Mouse (Mus musculus) inflammation-experienced regulatory T-cells, adult 6 months (primary cell): Measurements from ENCODE around the gene Sprr3. TPM values are rescaled to one million over a fixed set of nuclear protein-coding genes. Genes with fewer than 3 reads are reported as not detected.
"Not testable (repeated sequence)": the region's sequence is repeated elsewhere in the genome, so short reads cannot be mapped to it uniquely, and the experiment has no call there.

Source experiments
- ATAC-seq: one replicate; pipeline ENCODE4 v1.8.0; 2017
- polyA plus RNA-seq, 3 experiments: library from polyadenylated mRNA; unstranded; fragments of 100-300 nt; shearing (Covaris generic); gene quantifications; one replicate each; pipeline ENCODE4 v1.2.1; 2017

Gene Sprr3
- not detected for polyA plus RNA-seq

GRCm38 (mm10) chr3:92458620-92459019 is at the start of gene Sprr3:
Gene Sprr3 (minus strand): TSS chr3:92458720.
- no peak for ATAC-seq

DNA sequence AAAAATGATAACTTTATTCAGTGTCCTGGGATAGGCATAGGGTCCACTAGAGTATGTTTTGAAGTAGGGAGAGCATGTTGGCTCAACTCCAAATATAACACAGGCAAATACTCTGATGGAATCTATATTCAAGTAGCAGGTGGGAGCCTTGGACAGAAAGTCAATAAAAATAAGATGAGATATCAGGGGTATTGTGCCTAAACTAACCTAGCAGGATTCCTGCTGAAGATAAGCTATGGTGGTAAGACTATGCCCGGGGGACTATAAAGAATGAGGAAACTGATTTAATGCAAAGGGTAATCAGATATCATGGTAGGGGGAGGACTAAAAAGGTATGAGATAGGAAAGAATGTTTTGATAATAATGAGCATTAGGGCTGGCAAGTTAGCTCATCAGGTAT is 49.7 kb upstream of the Sprr3 start:
- no peak for ATAC-seq

DNA sequence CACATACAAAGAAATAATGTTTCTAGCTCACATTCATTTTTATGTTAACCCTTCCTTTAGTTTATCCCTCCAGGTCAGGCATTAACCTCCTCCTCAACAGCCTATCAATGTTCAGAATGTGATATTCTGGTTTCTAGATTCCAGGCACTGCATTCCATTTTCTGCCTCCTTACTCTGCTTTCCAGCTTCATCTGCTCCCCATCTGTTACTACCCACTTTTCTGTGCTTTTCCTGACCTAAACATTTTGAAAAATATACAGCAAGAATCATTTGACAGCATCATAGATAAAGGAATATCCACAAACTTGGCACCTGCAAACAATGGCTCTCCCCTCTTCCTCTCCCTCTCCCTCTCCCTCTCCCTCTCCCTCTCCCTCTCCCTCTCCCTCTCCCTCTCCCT is 45.0 kb upstream of the Sprr3 start:
- no peak for ATAC-seq

DNA sequence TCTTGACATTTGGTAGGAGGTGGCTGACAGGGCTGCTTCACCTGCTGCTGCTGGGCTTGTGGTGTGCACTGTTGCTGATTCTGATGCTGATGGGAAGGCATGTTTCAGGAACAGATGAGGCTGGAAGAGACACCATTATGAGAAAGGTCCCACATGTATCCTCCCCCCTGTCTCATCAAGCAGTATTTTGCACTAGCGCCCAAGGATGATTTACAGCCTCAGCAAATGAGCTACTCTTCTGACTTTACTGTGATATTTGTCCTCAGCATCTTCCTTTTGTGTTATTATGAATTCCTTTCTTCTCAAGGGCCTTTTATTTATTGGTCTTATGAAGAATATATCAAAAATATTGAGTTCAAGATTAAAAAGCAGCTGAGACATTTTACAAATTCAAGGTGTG is 41.9 kb upstream of the Sprr3 start, which contains the start of gene Sprr4:
Gene Sprr4, minus strand, starts transcription at position 101 of the 400 bp plus-strand sequence.
- ATAC-seq: no peak

DNA sequence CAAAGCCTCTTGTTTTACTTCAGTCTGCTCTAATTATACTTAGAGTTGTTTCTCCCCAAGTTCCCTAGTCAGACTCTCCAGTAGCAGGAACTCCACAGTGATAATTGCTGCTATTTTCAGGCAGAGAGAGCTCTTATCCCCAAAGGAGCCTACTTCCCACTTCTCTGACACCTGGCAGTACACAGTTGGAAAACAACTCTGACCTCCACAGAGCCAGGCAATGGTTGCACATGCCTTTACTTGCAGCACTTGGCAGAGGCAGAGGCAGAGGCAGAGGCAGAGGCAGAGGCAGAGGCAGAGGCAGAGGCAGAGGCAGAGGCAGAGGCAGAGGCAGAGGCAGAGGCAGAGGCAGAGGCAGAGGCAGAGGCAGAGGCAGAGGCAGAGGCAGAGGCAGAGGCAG is 31.7 kb upstream of the Sprr3 start:
- not testable (repeated sequence) for ATAC-seq

GRCm38 (mm10) chr3:92486307-92486706 is 27.8 kb upstream of the Sprr3 start:
- ATAC-seq: no peak

GRCm38 (mm10) chr3:92485863-92486262 is 27.3 kb upstream of the Sprr3 start, which contains the start of gene Sprr1a:
Gene Sprr1a (minus strand): TSS chr3:92485895.
- no peak for ATAC-seq

DNA sequence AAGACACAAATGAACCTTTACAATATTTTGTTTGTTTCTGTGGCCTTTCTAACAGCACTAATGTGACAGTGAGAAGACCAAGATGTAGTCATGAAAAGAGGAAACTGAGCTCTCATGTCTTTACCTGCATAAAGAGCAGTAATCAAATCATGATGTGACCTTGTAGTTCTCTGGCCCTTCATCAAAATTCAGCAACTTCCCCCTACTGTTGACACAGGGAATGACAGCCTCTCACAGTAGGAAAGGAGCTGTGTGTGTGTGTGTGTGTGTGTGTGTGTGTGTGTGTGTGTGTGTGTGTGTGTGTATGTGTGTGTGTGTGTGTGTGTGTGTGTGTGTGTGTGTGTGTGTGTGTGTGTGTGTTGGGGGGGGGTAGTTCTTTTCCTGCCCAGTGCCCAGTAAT is 22.7 kb upstream of the Sprr3 start:
- ATAC-seq: not testable (repeated sequence)

DNA sequence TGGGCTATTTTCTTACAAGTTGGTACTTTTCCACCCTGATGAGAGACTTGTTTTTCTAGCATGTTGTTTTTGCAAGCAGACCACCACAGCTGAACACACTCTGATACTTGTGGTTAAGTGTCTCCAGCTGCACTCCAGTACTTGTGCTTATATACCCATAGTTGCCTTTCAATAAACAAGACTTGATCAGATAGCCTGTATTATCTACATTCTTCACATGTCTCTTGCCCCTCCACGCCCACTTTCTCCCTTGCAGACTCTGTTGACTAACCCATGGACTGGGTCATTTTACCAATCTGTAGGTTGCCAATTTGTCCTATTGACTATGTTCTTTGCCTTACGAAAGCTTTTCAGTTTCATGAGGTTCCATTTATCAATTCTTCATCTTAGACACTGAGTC is 11.6 kb upstream of the Sprr3 start:
- no peak for ATAC-seq

DNA sequence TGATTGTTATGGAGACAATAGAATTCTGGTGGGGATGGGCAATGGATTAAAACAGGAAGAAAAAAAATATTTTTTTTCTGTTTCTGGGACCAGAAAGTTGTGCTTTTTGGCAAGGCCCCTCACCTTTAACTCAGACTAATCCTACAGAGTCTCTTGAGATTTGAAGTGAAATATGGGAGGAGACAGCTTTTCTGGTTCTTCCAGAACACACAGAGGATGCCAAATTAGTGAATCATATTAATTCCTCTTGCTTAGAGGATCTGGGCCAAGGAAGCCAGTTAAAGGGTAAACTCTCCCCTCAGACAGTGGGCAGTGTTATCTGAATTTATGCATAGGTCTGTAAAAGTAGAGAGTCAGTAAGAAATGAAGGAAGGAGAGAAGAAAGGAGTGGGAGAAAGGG is 8.9 kb upstream of the Sprr3 start:
- ATAC-seq: no peak

DNA sequence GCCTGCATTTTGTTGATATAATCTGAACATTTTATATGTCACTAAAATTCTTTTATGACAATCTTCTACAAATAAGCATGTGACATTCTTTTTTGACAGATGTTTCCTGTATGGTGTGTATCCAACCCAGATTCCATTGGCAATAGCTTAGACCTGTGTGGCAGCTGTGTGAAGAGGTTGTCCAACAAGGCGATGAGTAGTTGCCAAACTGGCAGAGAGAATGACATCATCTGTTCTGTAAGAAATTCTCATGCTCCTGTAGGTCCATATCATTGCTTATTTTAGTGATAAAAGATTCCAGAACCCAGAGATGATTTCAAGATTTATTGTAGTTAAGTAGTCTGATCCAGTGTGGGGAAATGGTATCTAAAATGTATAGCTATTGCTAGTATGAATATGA is 8.1 kb upstream of the Sprr3 start:
- no peak for ATAC-seq

DNA sequence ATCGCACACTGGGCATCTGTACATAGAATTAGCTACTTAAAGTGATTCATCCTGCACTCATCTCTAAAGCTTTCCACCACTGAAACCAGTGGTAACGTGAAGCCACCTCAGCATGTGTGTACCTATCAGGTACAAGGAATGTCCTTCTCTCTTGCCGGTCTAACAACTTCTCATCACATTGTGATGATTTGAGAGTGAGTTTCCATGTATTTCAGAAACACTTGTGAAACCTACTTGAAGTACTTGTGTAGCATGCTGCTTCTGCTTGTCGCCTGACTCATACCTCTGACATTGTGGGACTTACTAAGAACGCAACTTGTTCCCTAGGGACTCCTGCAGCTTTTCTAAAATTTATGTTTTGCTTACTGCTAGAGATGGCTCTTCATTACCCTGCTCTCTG is 3.4 kb downstream of the Sprr3 start:
- no peak for ATAC-seq

- ATAC-seq: no peak
These were observed 18.3 kb downstream of the Sprr3 start for GRCm38 (mm10) chr3:92440177-92440576.

- no peak for ATAC-seq
These were observed 19.8 kb downstream of the Sprr3 start, which contains the start of gene Sprr1b for GRCm38 (mm10) chr3:92438689-92439088. Gene Sprr1b (minus strand): TSS chr3:92438789.

DNA sequence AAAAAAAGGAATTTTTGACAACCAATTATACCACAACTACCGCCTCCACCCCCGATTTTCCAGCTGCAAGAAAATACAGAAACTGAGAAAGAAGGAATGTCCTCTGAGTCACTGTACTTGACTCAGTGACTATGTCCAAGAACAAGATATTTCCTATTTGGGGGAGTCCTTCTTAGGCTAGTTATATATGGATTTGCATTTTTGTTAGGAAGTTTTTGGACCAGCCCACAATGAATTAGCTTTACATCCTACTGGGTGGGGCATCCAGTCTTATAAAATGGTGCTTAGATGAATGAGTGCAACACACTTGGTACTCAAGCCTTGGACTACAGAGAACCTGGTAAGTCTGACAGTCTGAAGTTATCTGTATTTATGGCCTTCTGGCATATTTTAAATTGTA is 26.2 kb downstream of the Sprr3 start, which contains the start of gene Sprr2k:
Gene Sprr2k, plus strand, starts transcription at position 301 of the 400 bp plus-strand sequence.
- ATAC-seq: no peak

GRCm38 (mm10) chr3:92429323-92429722 is 29.2 kb downstream of the Sprr3 start, which contains the start of gene Gm9774:
Gene Gm9774 (minus strand): TSS chr3:92429423.
- no peak for ATAC-seq

- ATAC-seq: no peak
These were observed 40.7 kb downstream of the Sprr3 start, which contains the start of gene Sprr2j-ps for GRCm38 (mm10) chr3:92417782-92418181. Gene Sprr2j-ps (plus strand): TSS chr3:92418082.

DNA sequence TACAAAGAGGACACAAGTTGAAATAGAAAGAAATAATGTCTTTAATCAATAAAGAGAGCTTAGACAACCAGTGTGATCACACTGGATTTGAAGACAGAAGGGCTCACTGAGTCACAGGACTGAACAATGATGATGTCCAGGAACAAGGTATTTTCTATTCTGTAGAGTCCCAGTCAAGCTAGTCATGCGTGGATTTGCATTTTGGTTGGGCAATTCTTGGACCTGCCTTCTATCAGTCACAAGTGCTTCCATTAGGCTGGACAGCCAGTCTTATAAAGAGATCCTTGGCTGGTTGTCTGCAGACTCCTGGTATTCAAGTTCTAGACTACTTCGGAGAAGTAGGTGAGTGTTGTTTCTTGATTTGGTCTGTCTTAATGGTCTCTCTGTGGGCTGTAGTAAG is 50.8 kb downstream of the Sprr3 start, which contains the start of gene Sprr2i:
Gene Sprr2i, plus strand, starts transcription at position 301 of the 400 bp plus-strand sequence.
- ATAC-seq: no peak

Other genes starting within 250 kb of the Sprr3 start
- under 1 TPM in 1 of 3 experiments, not detected in 2; 0.15 TPM for gene Sprr2a1, start 242.9 kb downstream of the Sprr3 start, polyA plus RNA-seq
- not detected for gene Sprr2a2, start 242.8 kb downstream of the Sprr3 start, polyA plus RNA-seq
- not detected for gene Sprr2a3, start 173.3 kb downstream of the Sprr3 start, polyA plus RNA-seq
- gene Sprr2b, start 142.1 kb downstream of the Sprr3 start, polyA plus RNA-seq: not detected
- not detected for gene Sprr2d, start 119.6 kb downstream of the Sprr3 start, polyA plus RNA-seq
- not detected for gene Sprr2e, start 106.6 kb downstream of the Sprr3 start, polyA plus RNA-seq
- not detected for gene Sprr2f, start 93.5 kb downstream of the Sprr3 start, polyA plus RNA-seq
- not detected for gene Sprr2h, start 73.0 kb downstream of the Sprr3 start, polyA plus RNA-seq
- not detected for gene Sprr2i, start 50.7 kb downstream of the Sprr3 start, polyA plus RNA-seq
- gene Sprr2j-ps, start 40.6 kb downstream of the Sprr3 start, polyA plus RNA-seq: not detected
- gene Gm9774, start 29.3 kb downstream of the Sprr3 start, polyA plus RNA-seq: 10 to 100 TPM in 1 of 3 experiments, 1 to 10 TPM in 2; 4.2 to 11.0 (median 7.7) TPM
- not detected for gene Sprr2k, start 26.1 kb downstream of the Sprr3 start, polyA plus RNA-seq
- gene Sprr1b, start 19.9 kb downstream of the Sprr3 start, polyA plus RNA-seq: not detected
- not detected for gene Sprr1a, start 27.2 kb upstream of the Sprr3 start, polyA plus RNA-seq
- not detected for gene Sprr4, start 41.8 kb upstream of the Sprr3 start, polyA plus RNA-seq
- not detected for gene 2310046K23Rik, start 75.8 kb upstream of the Sprr3 start, polyA plus RNA-seq
- gene Ivl, start 115.0 kb upstream of the Sprr3 start, polyA plus RNA-seq: not detected
- not detected for gene Smcp, start 130.3 kb upstream of the Sprr3 start, polyA plus RNA-seq
- not detected for gene 2210017I01Rik, start 148.8 kb upstream of the Sprr3 start, polyA plus RNA-seq
- not detected for gene Lce6a, start 162.9 kb upstream of the Sprr3 start, polyA plus RNA-seq
- gene Lce1a1, start 189.6 kb upstream of the Sprr3 start, polyA plus RNA-seq: not detected
- gene Lce1b, start 198.2 kb upstream of the Sprr3 start, polyA plus RNA-seq: not detected
- gene Lce1a2, start 211.6 kb upstream of the Sprr3 start, polyA plus RNA-seq: not detected
- gene Lce1c, start 220.5 kb upstream of the Sprr3 start, polyA plus RNA-seq: not detected
- gene Lce1d, start 228.5 kb upstream of the Sprr3 start, polyA plus RNA-seq: not detected